Comparison of ENCODE assay signal across 19 mouse cellular contexts in the genomic region with DNA sequence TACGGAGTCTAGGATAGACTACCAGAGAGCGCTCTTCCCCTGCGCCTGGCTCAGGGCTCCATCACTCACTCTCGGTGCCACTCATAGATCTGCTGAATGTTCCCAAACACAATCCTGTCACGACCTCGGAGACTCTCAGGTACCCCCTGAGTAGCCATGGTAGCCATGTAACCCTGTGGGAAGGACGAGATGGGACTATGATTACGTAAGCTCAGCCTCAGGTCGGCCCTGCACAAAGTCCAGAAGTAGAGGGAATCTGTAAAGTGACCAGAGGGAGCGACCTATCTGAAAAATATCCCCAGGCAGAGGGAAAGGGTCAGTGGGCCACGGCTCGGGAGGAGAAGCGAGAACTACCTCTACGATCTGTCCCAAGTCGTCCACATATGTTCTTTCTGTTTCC. TPM values are rescaled to one million over a fixed set of nuclear protein-coding genes. Genes with fewer than 3 reads are reported as not detected.
DNase-seq lines count a peak whose midpoint lies in the region; ATAC-seq lines count a peak whose summit lies in the region.
"Had no signal": no experiment of that assay in that cellular context is flagged by ENCODE, and none has a peak within 500 bp of the region (broad histone marks: within the 10 kb centered on the region; RNA-seq: fewer than 3 reads in every experiment).

No protein-coding gene starts in this region.

- H3K27ac ChIP-seq in neural tube, embryonic 12.5 days, result no peak overlapping the region
- H3K27ac ChIP-seq: embryonic facial prominence, embryonic 12.5 days; forebrain, embryonic 12.5 days; hindbrain, embryonic 12.5 days had no signal

- H3K4me2 ChIP-seq in neural tube, embryonic 12.5 days (replicated peaks), result peak overlapping the region; percentile 16; the same call in 1 of the 2 replicates
- H3K4me2 ChIP-seq: embryonic facial prominence, embryonic 12.5 days; forebrain, embryonic 12.5 days; hindbrain, embryonic 12.5 days had no signal

- H3K36me3 ChIP-seq in neural tube, embryonic 12.5 days, result peaks cover 18% of the 10 kb centered on the region

- H3K27me3 ChIP-seq in neural tube, embryonic 12.5 days (replicated peaks), result peaks cover 23% of the 10 kb centered on the region

- peak; percentile 90 for DNase-seq in heart, adult 11 months
- DNase-seq in heart, adult 18-20 months, result no peak
- DNase-seq in layer of hippocampus, adult 11-12 months (ENCODE audit: low spot score), result peak; percentile 6
- no peak for DNase-seq in layer of hippocampus, adult 9-11 months
- DNase-seq in neural tube, embryonic 10.5 days (ENCODE audit: extremely low spot score, low spot score), result no peak
- DNase-seq in adipocyte (ENCODE audit: low spot score), result no peak
- DNase-seq: adrenal gland, postnatal 10 days; cerebellum, adult 11 months; cerebellum, adult 8-10 months; cerebellum, postnatal 14 days; gastrocnemius, postnatal 10 days; heart, postnatal 10 days; heart, postnatal 4 days had no signal

- H3K9me3 ChIP-seq in neural tube, embryonic 12.5 days, result no peaks in the 10 kb centered on the region
- H3K9me3 ChIP-seq: embryonic facial prominence, embryonic 12.5 days; hindbrain, embryonic 12.5 days had no signal

- ATAC-seq in neural tube, embryonic 12.5 days (ENCODE audit: low FRiP score, low read depth), result no peak
- ATAC-seq: forebrain, embryonic 16.5 days; hindbrain, embryonic 16.5 days had no signal

- 86% methylated on average over 15 of the region's 15 CpGs for whole genome bisulfite sequencing in neural tube, embryonic 12.5 days

- H3K4me1 ChIP-seq in neural tube, embryonic 12.5 days, result peaks cover 43% of the 10 kb centered on the region

- no peak overlapping the region for H3K9ac ChIP-seq in neural tube, embryonic 12.5 days
- H3K9ac ChIP-seq: embryonic facial prominence, embryonic 12.5 days; forebrain, embryonic 12.5 days; hindbrain, embryonic 12.5 days had no signal

- H3K4me3 ChIP-seq in neural tube, embryonic 12.5 days, result no peak overlapping the region
- H3K4me3 ChIP-seq: embryonic facial prominence, embryonic 12.5 days; forebrain, embryonic 12.5 days; hindbrain, embryonic 12.5 days had no signal

RNA-seq across cellular contexts. Expression of gene Arhgef25, which starts 4.4 kb away (rescaled TPM):
- 10 to 100 TPM in 1 of 2 experiments, 1 to 10 TPM in 1; 8.9 to 10.1 TPM for total RNA-seq in heart, adult 18-20 months (2021)
- 43.3 and 43.6 TPM in 2 replicates for polyA plus RNA-seq in neural tube, embryonic 12.5 days (2016; fragmentation: Nextera tagmentation; extraction: Ambion mirVana)

RNA-seq across cellular contexts. Expression of gene Slc26a10, which starts 5.1 kb away (rescaled TPM):
- 1 to 10 TPM; 8.0 to 9.2 TPM for total RNA-seq in heart, adult 18-20 months (2021)
- 1.5 and 1.8 TPM in 2 replicates for polyA plus RNA-seq in neural tube, embryonic 12.5 days (2016; fragmentation: Nextera tagmentation; extraction: Ambion mirVana)

RNA-seq across cellular contexts. Expression of gene Dtx3, which starts 10.0 kb away (rescaled TPM):
- total RNA-seq in heart, adult 18-20 months (2021), result 10 to 100 TPM; 18.1 to 21.2 TPM
- 189 and 199 TPM in 2 replicates for polyA plus RNA-seq in neural tube, embryonic 12.5 days (2016; fragmentation: Nextera tagmentation; extraction: Ambion mirVana)

RNA-seq across cellular contexts. Expression of gene B4galnt1, which starts 20.5 kb away (rescaled TPM):
- 1 to 10 TPM; 1.8 to 7.9 TPM for total RNA-seq in heart, adult 18-20 months (2021)
- polyA plus RNA-seq in neural tube, embryonic 12.5 days (2016; fragmentation: Nextera tagmentation; extraction: Ambion mirVana), result 29.2 and 31.5 TPM in 2 replicates

RNA-seq across cellular contexts. Expression of gene Pip4k2c, which starts 25.9 kb away (rescaled TPM):
- 10 to 100 TPM; 30.3 to 30.8 TPM for total RNA-seq in heart, adult 18-20 months (2021)
- polyA plus RNA-seq in neural tube, embryonic 12.5 days (2016; fragmentation: Nextera tagmentation; extraction: Ambion mirVana), result 22.0 and 22.4 TPM in 2 replicates

Comparison
In these comparisons a context has a peak if more than half of its experiments do, and no peak if none do; other contexts are left out.
1. DNase-seq: peak in heart, adult 11 months (single experiment) and layer of hippocampus, adult 11-12 months (single experiment); none in heart, adult 18-20 months (0 of 2), layer of hippocampus, adult 9-11 months (single experiment), neural tube, embryonic 10.5 days (single experiment) and adipocyte (single experiment).